Mouse (Mus musculus) cerebellum, adult 2 months (tissue): ENCODE results near the gene Specc1l. TPM values are rescaled to one million over a fixed set of nuclear protein-coding genes. Genes with fewer than 3 reads are reported as not detected.
"Not testable (repeated sequence)": the region's sequence is repeated elsewhere in the genome, so short reads cannot be mapped to it uniquely, and the experiment has no call there.

Experiments used
- DNase-seq, 2 experiments: peaks; one replicate each; pipeline ENCODE4 v3.0.0; 2021
- H3K27ac ChIP-seq: fragments of 200-500 bp; 2 replicates; pipeline ENCODE4 v1.5.1; 2012; ENCODE audit warnings: low read length, control low read depth, inconsistent platforms; ENCODE audit not compliant: insufficient read depth
- H3K27me3 ChIP-seq: fragments of 200-500 bp; 2 replicates; pipeline ENCODE4 v1.6.1; 2012; ENCODE audit warnings: inconsistent platforms, mild to moderate bottlenecking, low read length, moderate library complexity; ENCODE audit not compliant: control insufficient read depth, insufficient read depth
- H3K4me1 ChIP-seq: fragments of 200-500 bp; 2 replicates; pipeline ENCODE4 v1.6.1; 2011; ENCODE audit warnings: low read length; ENCODE audit not compliant: control insufficient read depth, insufficient read depth
- H3K4me3 ChIP-seq: fragments of 200-500 bp; replicated peaks from 2 replicates; pipeline ENCODE3; 2011; ENCODE audit warnings: mild to moderate bottlenecking, low read depth, low read length, control low read depth; ENCODE audit not compliant: insufficient read depth
- CTCF ChIP-seq: fragments of 200-500 bp; IDR thresholded peaks from 2 replicates; pipeline ENCODE4 v1.5.1; 2011; ENCODE audit warnings: low read depth, mild to moderate bottlenecking, control low read depth, low read length, moderate library complexity, borderline replicate concordance; ENCODE audit not compliant: insufficient read depth
- POLR2A ChIP-seq: fragments of 200-500 bp; IDR thresholded peaks from 2 replicates; pipeline ENCODE4 v1.6.1; 2011; ENCODE audit warnings: low read length, control low read depth, borderline replicate concordance; ENCODE audit not compliant: insufficient read depth
- WGBS: fragments of 180-500 bp; shearing (Covaris S2); methylation state at CpG from one replicate; pipeline ENCODE4 v1.1.7; 2018; 5-methylcytosine and 5-hydroxymethylcytosine counted together
- polyA plus RNA-seq: library from polyadenylated mRNA; depleted of rRNA; stranded (reverse); fragments of >200 nt; gene quantifications from 2 replicates; pipeline ENCODE4 v1.2.3, GENCODE M21; 2012

Gene Specc1l
- polyA plus RNA-seq, 1 experiment, result 34.9 TPM

DNA sequence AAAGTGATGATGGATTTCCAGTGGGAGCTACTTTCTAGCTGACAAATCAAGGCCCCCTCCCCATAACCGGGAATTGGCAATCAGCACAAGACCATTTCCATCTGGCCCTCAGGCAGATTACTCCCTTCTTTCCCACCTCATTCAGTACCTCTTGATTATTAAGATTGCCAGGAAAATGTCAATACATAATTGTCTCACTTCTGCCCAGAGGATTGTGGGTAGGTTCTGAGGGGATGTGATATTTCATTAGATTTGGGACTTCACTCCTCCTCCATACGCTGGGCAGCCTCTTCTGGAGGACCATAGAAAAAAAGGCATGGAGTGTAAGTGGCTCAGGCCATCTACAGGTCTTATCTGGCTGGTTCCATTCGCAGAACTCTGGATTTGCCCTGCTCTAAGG lies 120.4 kb downstream of the Specc1l start:
- no peak for TF ChIP-seq CTCF
- TF ChIP-seq POLR2A, result no peak
- Histone ChIP-seq H3K27me3 (no peaks in the 10 kb centered on the region), H3K27ac (no peak overlapping the region), H3K4me3 (no peak overlapping the region), H3K4me1 (peaks cover 9% of the 10 kb centered on the region; the same call in 1 of the 2 replicates)
- WGBS, result 89% methylated on average over 3 of the region's 3 CpGs
- DNase-seq, result no peak

GRCm38 (mm10) chr10:75333176-75333776 lies 121.4 kb downstream of the Specc1l start:
- no peaks in the 10 kb centered on the region for H3K27me3 ChIP-seq
- DNase-seq, result peak; percentile 45 to 57
- 47% methylated on average over 23 of the region's 23 CpGs for WGBS
- H3K4me1 ChIP-seq, result peaks cover 9% of the 10 kb centered on the region; the same call in 1 of the 2 replicates
- H3K27ac ChIP-seq, result no peak overlapping the region
- peak; percentile 33; the same call in 1 of the 2 replicates for TF ChIP-seq CTCF
- no peak for TF ChIP-seq POLR2A
- H3K4me3 ChIP-seq, result no peak overlapping the region

DNA sequence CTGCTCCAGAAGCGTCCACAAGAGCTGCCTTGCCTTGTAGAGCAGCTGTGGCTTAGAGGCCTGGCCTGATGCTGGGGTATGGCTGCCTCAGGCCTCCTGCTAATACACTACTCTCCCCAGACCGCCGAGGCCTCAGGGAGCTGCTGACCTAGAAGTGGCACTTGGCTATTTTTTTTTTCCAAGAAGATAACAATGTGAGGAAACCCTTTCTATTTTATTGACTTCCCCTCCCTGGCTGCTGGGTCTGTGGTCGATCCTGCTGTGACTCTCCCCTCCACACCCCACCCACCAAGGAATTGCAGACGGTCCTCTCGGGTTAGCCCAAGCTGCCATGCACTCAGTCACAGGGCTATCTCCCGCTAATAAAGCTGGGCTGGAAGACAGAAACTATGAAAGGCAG lies 122.3 kb downstream of the Specc1l start:
- H3K27me3 ChIP-seq, result no peaks in the 10 kb centered on the region
- 86% methylated on average over 7 of the region's 7 CpGs for WGBS

DNA sequence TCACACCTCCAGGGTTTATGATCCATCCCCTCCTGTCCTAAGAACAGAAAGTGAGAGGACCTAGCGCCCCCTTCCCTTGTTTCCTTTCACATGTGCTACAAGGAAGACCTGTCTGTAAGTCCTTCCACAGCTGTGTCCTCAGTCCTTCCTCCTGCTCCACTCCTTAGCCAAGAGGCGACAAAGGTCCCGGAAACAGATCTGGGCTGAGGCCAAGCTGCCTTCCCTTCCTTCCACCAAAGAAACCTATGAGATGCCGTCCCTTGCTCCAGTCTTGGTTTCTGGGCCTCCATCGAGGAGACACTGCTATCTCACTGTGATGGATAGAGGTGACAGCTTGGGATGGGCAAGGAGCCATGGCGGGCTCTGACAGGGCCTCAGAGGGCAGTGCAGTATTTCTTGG lies 123.2 kb downstream of the Specc1l start:
- H3K27me3 ChIP-seq, result no peaks in the 10 kb centered on the region
- no peak for DNase-seq
- no peak overlapping the region for H3K4me3 ChIP-seq
- H3K27ac ChIP-seq, result no peak overlapping the region
- peaks cover 9% of the 10 kb centered on the region; the same call in 1 of the 2 replicates for H3K4me1 ChIP-seq
- TF ChIP-seq CTCF (no peak), POLR2A (no peak)
- 79% methylated on average over 6 of the region's 6 CpGs for WGBS

More for the DNA sequence above, 122.3 kb downstream of the Specc1l start:
- H3K27ac ChIP-seq, result no peak overlapping the region
- H3K4me3 ChIP-seq, result no peak overlapping the region
- peaks cover 9% of the 10 kb centered on the region; the same call in 1 of the 2 replicates for H3K4me1 ChIP-seq
- no peak for TF ChIP-seq POLR2A
- no peak for TF ChIP-seq CTCF
- DNase-seq, result no peak

GRCm38 (mm10) chr10:75337231-75337630 lies 125.4 kb downstream of the Specc1l start:
- TF ChIP-seq CTCF (no peak), POLR2A (no peak)
- H3K4me3 ChIP-seq, result no peak overlapping the region
- DNase-seq, result no peak
- H3K27me3 ChIP-seq, result no peaks in the 10 kb centered on the region
- H3K27ac ChIP-seq, result no peak overlapping the region
- H3K4me1 ChIP-seq, result peaks cover 9% of the 10 kb centered on the region; the same call in 1 of the 2 replicates
- WGBS, result 90% methylated on average over 10 of the region's 10 CpGs

DNA sequence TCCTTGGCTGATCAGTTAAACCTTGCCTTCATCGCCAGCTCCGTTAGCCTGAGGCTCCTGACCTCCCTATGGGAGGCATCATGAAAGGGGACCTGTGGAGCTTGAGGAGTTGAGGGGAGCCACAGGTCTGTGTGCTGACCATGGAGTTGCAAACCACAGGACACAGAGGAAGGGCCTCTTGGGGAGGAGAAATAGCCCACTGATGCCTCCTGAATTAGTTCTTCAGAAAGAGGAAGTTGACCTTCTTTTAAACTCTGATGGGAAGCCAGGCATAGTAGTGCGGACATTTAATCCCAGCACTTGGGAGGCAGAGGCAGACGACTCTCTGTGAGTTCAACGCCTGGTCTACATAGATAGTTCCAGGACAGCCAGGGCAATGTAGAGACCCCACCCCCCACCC lies 127.0 kb downstream of the Specc1l start:
- 85% methylated on average over 5 of the region's 5 CpGs for WGBS
- no peaks in the 10 kb centered on the region for H3K27me3 ChIP-seq
- no peak overlapping the region for H3K27ac ChIP-seq
- no peaks in the 10 kb centered on the region for H3K4me1 ChIP-seq
- TF ChIP-seq POLR2A, result no peak
- no peak for TF ChIP-seq CTCF
- DNase-seq, result no peak
- no peak overlapping the region for H3K4me3 ChIP-seq

DNA sequence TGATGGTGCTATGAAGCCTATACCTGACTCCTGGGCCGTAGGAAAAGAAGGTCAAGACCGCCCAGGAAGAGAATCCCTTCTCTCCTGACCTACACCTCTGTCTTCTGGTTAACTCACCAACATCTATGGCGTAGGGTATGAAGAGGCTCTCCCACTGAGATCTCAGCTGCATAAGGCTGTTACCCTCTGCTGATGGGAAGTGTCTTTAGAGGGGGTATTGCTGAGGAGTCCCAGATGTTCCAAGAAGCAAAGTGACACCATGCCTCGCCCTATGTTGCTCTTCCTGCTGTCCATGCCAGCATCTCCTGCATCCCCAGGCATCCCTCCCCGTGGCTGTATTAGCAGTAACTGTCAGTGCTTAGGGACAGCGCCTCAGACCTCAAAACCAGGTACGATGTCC lies 127.5 kb downstream of the Specc1l start:
- no peaks in the 10 kb centered on the region for H3K4me1 ChIP-seq
- no peak for DNase-seq
- H3K27me3 ChIP-seq, result no peaks in the 10 kb centered on the region
- TF ChIP-seq CTCF, result no peak
- TF ChIP-seq POLR2A, result no peak
- no peak overlapping the region for H3K27ac ChIP-seq
- 87% methylated on average over 7 of the region's 7 CpGs for WGBS
- H3K4me3 ChIP-seq, result no peak overlapping the region

DNA sequence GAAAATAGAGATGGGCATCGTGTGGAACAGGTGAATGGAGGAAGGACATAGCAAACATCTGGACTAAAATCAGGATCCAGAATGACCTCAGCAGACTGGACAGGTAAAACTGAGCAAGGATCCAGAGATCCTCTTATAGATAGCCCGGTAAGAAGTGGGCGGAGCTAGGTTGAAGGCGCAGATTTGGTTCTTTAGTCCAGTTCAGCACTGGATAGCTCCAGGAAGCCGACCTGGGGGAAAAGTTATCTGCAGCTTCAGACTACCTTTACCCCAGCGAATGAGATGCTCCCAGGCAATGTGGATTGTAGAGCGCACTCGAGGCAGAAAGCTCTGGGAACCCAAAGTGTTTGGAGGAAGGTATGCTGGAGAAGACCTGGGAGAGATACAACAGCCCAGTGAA lies 130.1 kb downstream of the Specc1l start:
- Histone ChIP-seq H3K27ac (no peak overlapping the region), H3K4me3 (no peak overlapping the region), H3K4me1 (no peaks in the 10 kb centered on the region), H3K27me3 (no peaks in the 10 kb centered on the region)
- no peak for DNase-seq
- 48% methylated on average over 8 of the region's 8 CpGs for WGBS
- TF ChIP-seq CTCF (no peak), POLR2A (no peak)

GRCm38 (mm10) chr10:75344563-75344962 lies 132.7 kb downstream of the Specc1l start:
- DNase-seq, H3K27me3 ChIP-seq, H3K4me3 ChIP-seq, H3K4me1 ChIP-seq, H3K27ac ChIP-seq: not testable (repeated sequence)
- 80% methylated on average over 1 of the region's 1 CpGs for WGBS
